In the genomic region with DNA sequence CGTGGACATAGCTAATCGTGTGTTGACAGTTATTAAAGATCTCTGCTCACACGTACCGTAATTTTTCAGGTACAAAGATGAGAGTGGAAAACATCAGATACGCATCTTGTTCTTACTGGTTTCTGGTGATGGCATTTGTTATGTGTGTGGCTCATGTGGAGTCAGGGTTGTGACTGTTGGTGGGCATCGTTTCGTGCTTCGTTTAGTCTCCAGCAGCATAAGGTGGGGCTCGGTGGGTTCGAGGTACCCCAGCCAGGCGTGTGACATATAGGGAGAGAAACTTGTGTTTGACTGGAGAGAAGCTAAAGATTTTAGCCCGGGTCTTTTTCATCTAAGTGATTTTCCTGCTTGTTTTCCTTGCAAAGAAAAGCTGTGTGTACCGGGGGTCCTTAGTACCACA, we compare ENCODE assay signal across 9 mouse cellular contexts. TPM values are rescaled to one million over a fixed set of nuclear protein-coding genes. Genes with fewer than 3 reads are reported as not detected.
DNase-seq lines count a peak whose midpoint lies in the region; ATAC-seq and TF ChIP-seq lines count a peak whose summit lies in the region.
"Had no signal": no experiment of that assay in that cellular context is flagged by ENCODE, and none has a peak within 500 bp of the region (broad histone marks: within the 10 kb centered on the region; RNA-seq: fewer than 3 reads in every experiment).

No protein-coding gene starts in this region.

- 41% methylated on average over 13 of the region's 13 CpGs for WGBS in heart, embryonic 14.5 days
- WGBS in hindbrain, embryonic 13.5 days, result 29% methylated on average over 13 of the region's 13 CpGs
- 12% methylated on average over 13 of the region's 13 CpGs for WGBS in olfactory bulb, adult 2 months

- peak overlapping the region; percentile 75; the same call in 1 of the 2 replicates for H3K9ac ChIP-seq in heart, embryonic 14.5 days (ENCODE audit: low read length)
- H3K9ac ChIP-seq in hindbrain, embryonic 13.5 days, result peak overlapping the region; percentile 88

- no peak for ATAC-seq in heart, embryonic 14.5 days (ENCODE audit: insufficient number of reproducible peaks, insufficient read depth, low FRiP score, low read depth)
- ATAC-seq in hindbrain, embryonic 13.5 days (ENCODE audit: low FRiP score), result no peak

- peak overlapping the region; percentile 98 for H3K4me2 ChIP-seq in heart, embryonic 14.5 days (ENCODE audit: low read length)
- H3K4me2 ChIP-seq in hindbrain, embryonic 13.5 days, result peak overlapping the region; percentile 84

- H3K4me3 ChIP-seq in heart, embryonic 14.5 days (ENCODE audit: control insufficient read depth in 1 of 2, insufficient read depth in 1 of 2, low read depth in 1 of 2, low read length in 2 of 2), result peak overlapping the region in 1 of 2 experiments; percentile 64; a peak in 2 of 4 replicates
- H3K4me3 ChIP-seq in hindbrain, embryonic 13.5 days, result peak overlapping the region; percentile 79
- H3K4me3 ChIP-seq in olfactory bulb, adult 2 months (ENCODE audit: insufficient read depth, low read depth, low read length), result peak overlapping the region; percentile 31

- H3K27me3 ChIP-seq in heart, embryonic 14.5 days (ENCODE audit: control insufficient read depth, insufficient read depth, low read length), result peaks cover 4% of the 10 kb centered on the region; the same call in 1 of the 2 replicates
- peaks cover 9% of the 10 kb centered on the region; the same call in 1 of the 2 replicates for H3K27me3 ChIP-seq in hindbrain, embryonic 13.5 days

- peaks cover 5 to 19% of the 10 kb centered on the region in 2 experiments; a peak in 2 of 4 replicates for H3K4me1 ChIP-seq in heart, embryonic 14.5 days (ENCODE audit: control insufficient read depth in 2 of 2, insufficient read depth in 2 of 2, low read length in 2 of 2)
- H3K4me1 ChIP-seq in hindbrain, embryonic 13.5 days (replicated peaks), result peaks cover 37% of the 10 kb centered on the region
- peaks cover 3% of the 10 kb centered on the region for H3K4me1 ChIP-seq in olfactory bulb, adult 2 months (ENCODE audit: control insufficient read depth, insufficient read depth, low read length)

- intact Hi-C loops in heart, postnatal 14 days (cut with DNase I), result loop anchor here (5.0 kb wide), 1 partner anchor 174 kb away; no protein-coding TSS in a partner anchor
- intact Hi-C loops in left cerebral cortex, postnatal 4 days (cut with DNase I), result no loop called here

- no peaks in the 10 kb centered on the region for H3K36me3 ChIP-seq in heart, embryonic 14.5 days (ENCODE audit: control insufficient read depth, insufficient read depth, low read length)
- H3K36me3 ChIP-seq in hindbrain, embryonic 13.5 days, result no peaks in the 10 kb centered on the region
- H3K36me3 ChIP-seq: limb, embryonic 10.5 days had no signal

- H3K27ac ChIP-seq in heart, embryonic 14.5 days (replicated peaks in 1 of 2; ENCODE audit: control insufficient read depth in 1 of 2, insufficient read depth in 1 of 2, low read depth in 2 of 2, low read length in 2 of 2), result no peak overlapping the region
- no peak overlapping the region for H3K27ac ChIP-seq in hindbrain, embryonic 13.5 days
- H3K27ac ChIP-seq in olfactory bulb, adult 2 months (ENCODE audit: insufficient read depth, low read depth, low read length), result no peak overlapping the region
- H3K27ac ChIP-seq: limb, embryonic 10.5 days had no signal

- no peak for DNase-seq in heart, postnatal 14 days
- DNase-seq in right cerebral cortex, postnatal 25 days, result peak; percentile 22
- DNase-seq in right cerebral cortex, postnatal 10 days (ENCODE audit: low spot score in 2 of 2), result no peak
- DNase-seq in frontal cortex, postnatal 25 days (ENCODE audit: low spot score in 2 of 2), result no peak
- DNase-seq in left cerebral cortex, postnatal 4 days, result no peak

- TF ChIP-seq POLR2A in olfactory bulb, adult 2 months (IDR thresholded peaks at IDR 0.05; ENCODE audit: insufficient read depth, low read depth, low read length), result no peak

- TF ChIP-seq CTCF in olfactory bulb, adult 2 months (IDR thresholded peaks at IDR 0.05; ENCODE audit: insufficient read depth, low read depth, low read length), result no peak

- H3K9me3 ChIP-seq in heart, embryonic 14.5 days (ENCODE audit: control insufficient read depth, low read length), result no peaks in the 10 kb centered on the region
- no peaks in the 10 kb centered on the region for H3K9me3 ChIP-seq in hindbrain, embryonic 13.5 days
- H3K9me3 ChIP-seq: limb, embryonic 10.5 days had no signal

RNA-seq across cellular contexts. Expression of gene Mtus2, which starts 1.4 kb away (rescaled TPM):
- 128 and 129 TPM in 2 replicates for polyA plus RNA-seq in heart, embryonic 14.5 days (2014; fragmentation: Nextera tagmentation; extraction: Ambion mirVana)
- 10 to 100 TPM; 76.9 to 89.0 TPM for total RNA-seq in heart, postnatal 14 days (2021)
- 45.8 and 48.6 TPM in 2 replicates for polyA plus RNA-seq in hindbrain, embryonic 13.5 days (2015; fragmentation: Nextera tagmentation; extraction: Ambion mirVana)
- polyA plus RNA-seq in olfactory bulb, adult 2 months (2012; ENCODE audit: insufficient read depth, insufficient read length, low replicate concordance, missing spikeins), result not detected in 2 replicates
- 10 to 100 TPM; 54.7 to 57.7 TPM for total RNA-seq in left cerebral cortex, postnatal 4 days (2021)
